Mouse (Mus musculus) embryonic facial prominence, embryonic 15.5 days (tissue): ENCODE measurements around the gene Tnk2. TPM values are rescaled to one million over a fixed set of nuclear protein-coding genes. Genes with fewer than 3 reads are reported as not detected.

ENCODE experiments used
- ATAC-seq: fragments of 200-750 bp; cut with Nextera tagmentation; 2 replicates; pipeline ENCODE4 v1.8.0; 2017; ENCODE audit warnings: low read depth, moderate TSS enrichment; ENCODE audit not compliant: insufficient number of reproducible peaks, low FRiP score, low TSS enrichment
- H3K27ac ChIP-seq: fragments of 300-500 bp; sonication (generic); replicated peaks from 2 replicates; pipeline ENCODE4 v1.5.1; 2015; ENCODE audit warnings: mild to moderate bottlenecking, inconsistent platforms
- H3K27me3 ChIP-seq: fragments of 300-500 bp; sonication (generic); 2 replicates; pipeline ENCODE4 v1.6.1; 2015; ENCODE audit warnings: inconsistent platforms
- H3K36me3 ChIP-seq: fragments of 300-500 bp; sonication (generic); 2 replicates; pipeline ENCODE4 v1.6.1; 2015; ENCODE audit warnings: mild to moderate bottlenecking, inconsistent platforms
- H3K4me1 ChIP-seq: fragments of 300-500 bp; sonication (generic); 2 replicates; pipeline ENCODE4 v1.6.1; 2015; ENCODE audit warnings: inconsistent platforms
- H3K4me2 ChIP-seq: fragments of 300-500 bp; sonication (generic); replicated peaks from 2 replicates; pipeline ENCODE4 v1.6.1; 2015; ENCODE audit warnings: mild to moderate bottlenecking, inconsistent platforms
- H3K4me3 ChIP-seq: fragments of 300-500 bp; sonication (generic); replicated peaks from 2 replicates; pipeline ENCODE4 v1.5.1; 2015; ENCODE audit warnings: mild to moderate bottlenecking, inconsistent platforms
- H3K9ac ChIP-seq: fragments of 300-500 bp; sonication (generic); 2 replicates; pipeline ENCODE4 v1.6.1; 2015; ENCODE audit warnings: inconsistent platforms
- H3K9me3 ChIP-seq: fragments of 300-500 bp; sonication (generic); replicated peaks from 2 replicates; pipeline ENCODE4 v1.6.1; 2016; ENCODE audit warnings: inconsistent platforms
- WGBS: fragments of 180-500 bp; shearing (Covaris S2); methylation state at CpG from one replicate; pipeline ENCODE4 v1.1.7; 2015; 5-methylcytosine and 5-hydroxymethylcytosine counted together
- polyA plus RNA-seq: library from polyadenylated mRNA; unstranded; fragments of >200 nt; fragmentation: Nextera tagmentation; extraction: Ambion mirVana; gene quantifications from 2 replicates; pipeline ENCODE4 v1.2.1, GENCODE M21; 2015

The Tnk2 gene
- polyA plus RNA-seq, 1 experiment from 2014 or later = 16.3 TPM

- H3K4me1 ChIP-seq = peaks cover 9% of the 10 kb centered on the region; the same call in 1 of the 2 replicates
- no peaks in the 10 kb centered on the region for H3K9me3 ChIP-seq
- no peak overlapping the region for H3K4me2 ChIP-seq
- peak overlapping the region; percentile 68; the same call in 1 of the 2 replicates for H3K4me3 ChIP-seq
- H3K27ac ChIP-seq = no peak overlapping the region
- H3K9ac ChIP-seq = no peak overlapping the region
- WGBS = 73% methylated on average over 5 of the region's 5 CpGs
- no peaks in the 10 kb centered on the region for H3K36me3 ChIP-seq
- no peak for ATAC-seq
- no peaks in the 10 kb centered on the region for H3K27me3 ChIP-seq
Observed at GRCm38 (mm10) chr16:32610460-32611255, 33.0 kb upstream of the Tnk2 start.

DNA sequence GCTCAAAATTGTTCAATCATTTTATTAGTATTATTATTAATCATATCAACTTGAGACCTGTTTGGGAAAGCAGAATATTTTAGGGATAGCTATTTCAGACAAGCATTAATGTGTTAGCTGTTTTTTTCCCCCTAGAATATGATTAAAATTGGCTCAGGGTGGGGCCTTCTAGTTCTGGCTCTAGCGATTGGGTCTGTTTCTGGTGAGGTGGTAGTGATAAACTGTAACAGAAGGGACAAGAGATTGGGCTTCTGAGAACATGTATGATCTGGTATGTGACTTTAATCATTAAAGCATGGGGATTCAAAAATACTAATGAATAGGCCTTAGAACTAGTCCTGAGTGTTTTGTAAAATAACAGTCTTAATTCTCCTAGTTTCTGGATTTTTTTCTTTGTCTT is 31.6 kb upstream of the Tnk2 start:
- H3K9ac ChIP-seq = no peak overlapping the region
- H3K36me3 ChIP-seq = 0 out of 2 replicates have a peak, but pooled peaks cover 3% of the 10 kb centered on the region
- no peak overlapping the region for H3K4me2 ChIP-seq
- no peak overlapping the region for H3K27ac ChIP-seq
- peaks cover 9% of the 10 kb centered on the region; the same call in 1 of the 2 replicates for H3K4me1 ChIP-seq
- WGBS = 76% methylated on average over 1 of the region's 1 CpGs
- no peaks in the 10 kb centered on the region for H3K9me3 ChIP-seq
- ATAC-seq = no peak
- H3K27me3 ChIP-seq = no peaks in the 10 kb centered on the region
- no peak overlapping the region for H3K4me3 ChIP-seq

- Histone ChIP-seq H3K36me3 (0 out of 2 replicates have a peak, but pooled peaks cover 3% of the 10 kb centered on the region), H3K9ac (no peak overlapping the region), H3K4me2 (no peak overlapping the region), H3K9me3 (no peaks in the 10 kb centered on the region), H3K4me1 (peaks cover 6% of the 10 kb centered on the region; the same call in 1 of the 2 replicates), H3K4me3 (no peak overlapping the region), H3K27me3 (no peaks in the 10 kb centered on the region), H3K27ac (no peak overlapping the region)
- ATAC-seq = no peak
- WGBS = 76% methylated on average over 3 of the region's 3 CpGs
Observed at GRCm38 (mm10) chr16:32613269-32613834, 30.3 kb upstream of the Tnk2 start.

GRCm38 (mm10) chr16:32614047-32614446 is 29.6 kb upstream of the Tnk2 start:
- Histone ChIP-seq H3K27ac (no peak overlapping the region), H3K4me2 (no peak overlapping the region), H3K27me3 (no peaks in the 10 kb centered on the region), H3K4me1 (peaks cover 6% of the 10 kb centered on the region; the same call in 1 of the 2 replicates), H3K9me3 (no peaks in the 10 kb centered on the region), H3K4me3 (no peak overlapping the region), H3K36me3 (0 out of 2 replicates have a peak, but pooled peaks cover 3% of the 10 kb centered on the region), H3K9ac (no peak overlapping the region)
- ATAC-seq = no peak
- WGBS = 65% methylated on average over 4 of the region's 4 CpGs

GRCm38 (mm10) chr16:32618946-32619345 is 24.7 kb upstream of the Tnk2 start:
- ATAC-seq = no peak
- Histone ChIP-seq H3K4me3 (no peak overlapping the region), H3K36me3 (peaks cover 28% of the 10 kb centered on the region), H3K4me1 (no peaks in the 10 kb centered on the region), H3K9me3 (no peaks in the 10 kb centered on the region), H3K4me2 (no peak overlapping the region), H3K9ac (no peak overlapping the region), H3K27me3 (no peaks in the 10 kb centered on the region), H3K27ac (no peak overlapping the region)
- 98% methylated on average over 1 of the region's 1 CpGs for WGBS

GRCm38 (mm10) chr16:32628140-32628539 is 15.5 kb upstream of the Tnk2 start:
- no peak for ATAC-seq
- Histone ChIP-seq H3K4me2 (no peak overlapping the region), H3K36me3 (peaks cover 42% of the 10 kb centered on the region), H3K9me3 (no peaks in the 10 kb centered on the region), H3K9ac (no peak overlapping the region), H3K4me1 (no peaks in the 10 kb centered on the region), H3K4me3 (no peak overlapping the region), H3K27me3 (no peaks in the 10 kb centered on the region), H3K27ac (no peak overlapping the region)
- 90% methylated on average over 8 of the region's 8 CpGs for WGBS

- H3K27ac ChIP-seq = no peak overlapping the region
- no peaks in the 10 kb centered on the region for H3K9me3 ChIP-seq
- H3K9ac ChIP-seq = no peak overlapping the region
- ATAC-seq = no peak
- H3K4me3 ChIP-seq = no peak overlapping the region
- H3K4me2 ChIP-seq = no peak overlapping the region
- no peaks in the 10 kb centered on the region for H3K27me3 ChIP-seq
- 88% methylated on average over 4 of the region's 4 CpGs for WGBS
- peaks cover 19% of the 10 kb centered on the region for H3K36me3 ChIP-seq
- H3K4me1 ChIP-seq = no peaks in the 10 kb centered on the region
Observed at GRCm38 (mm10) chr16:32632328-32632824, 11.3 kb upstream of the Tnk2 start.

DNA sequence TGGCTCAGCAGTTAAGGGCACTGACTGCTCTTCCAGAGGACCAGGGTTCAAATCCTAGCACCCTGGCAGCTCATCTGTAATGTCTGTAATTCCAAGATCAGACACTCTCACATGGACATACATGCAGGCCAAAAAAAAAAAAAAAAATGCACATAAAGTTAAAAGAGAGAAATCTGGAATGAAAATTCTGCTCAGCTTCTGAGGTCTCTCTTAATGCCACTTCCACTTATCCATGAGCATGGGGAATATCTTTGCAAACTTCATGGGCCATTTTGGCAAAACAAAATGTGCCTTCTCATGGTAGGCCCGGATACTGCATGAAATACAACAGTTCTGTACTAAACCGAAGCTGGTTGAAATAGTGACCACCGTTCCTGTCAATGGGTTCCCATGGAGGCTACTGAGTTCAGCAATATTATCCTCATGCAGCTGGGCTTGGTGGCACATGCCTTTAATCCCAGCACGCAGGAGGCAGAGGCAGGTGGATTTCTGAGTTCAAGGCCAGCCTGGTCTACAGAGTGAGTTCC is 10.1 kb upstream of the Tnk2 start:
- no peaks in the 10 kb centered on the region for H3K9me3 ChIP-seq
- H3K27ac ChIP-seq = no peak overlapping the region
- H3K4me2 ChIP-seq = no peak overlapping the region
- peaks cover 3% of the 10 kb centered on the region; the same call in 1 of the 2 replicates for H3K4me1 ChIP-seq
- no peak overlapping the region for H3K4me3 ChIP-seq
- no peak for ATAC-seq
- no peaks in the 10 kb centered on the region for H3K27me3 ChIP-seq
- H3K36me3 ChIP-seq = peaks cover 13% of the 10 kb centered on the region
- WGBS = 91% methylated on average over 4 of the region's 4 CpGs
- no peak overlapping the region for H3K9ac ChIP-seq

GRCm38 (mm10) chr16:32634183-32634582 is 9.5 kb upstream of the Tnk2 start:
- H3K27me3 ChIP-seq = no peaks in the 10 kb centered on the region
- peaks cover 5% of the 10 kb centered on the region; the same call in 1 of the 2 replicates for H3K4me1 ChIP-seq
- no peaks in the 10 kb centered on the region for H3K9me3 ChIP-seq
- peaks cover 13% of the 10 kb centered on the region for H3K36me3 ChIP-seq
- no peak overlapping the region for H3K9ac ChIP-seq
- H3K4me3 ChIP-seq = no peak overlapping the region
- H3K27ac ChIP-seq = no peak overlapping the region
- no peak for ATAC-seq
- H3K4me2 ChIP-seq = no peak overlapping the region
- 75% methylated on average over 5 of the region's 5 CpGs for WGBS

DNA sequence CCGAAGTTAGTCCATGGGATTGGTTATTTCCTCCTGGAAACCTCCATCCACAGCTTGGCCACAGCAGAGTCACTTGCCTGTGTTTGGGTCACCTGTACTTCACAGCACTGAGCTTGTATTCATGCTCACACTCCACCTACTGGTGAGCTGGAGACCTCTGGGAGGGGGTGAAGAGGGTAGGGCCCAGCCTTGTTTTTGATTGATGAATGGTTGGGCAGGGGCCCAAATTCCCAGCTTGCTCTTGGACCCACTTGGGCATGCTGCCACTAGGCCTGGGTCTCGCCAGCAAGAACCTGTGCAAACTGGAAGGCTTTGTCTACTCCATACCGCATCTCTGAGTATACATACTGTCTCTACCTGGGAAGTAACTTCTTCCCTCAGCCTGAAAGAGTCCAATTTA is 8.4 kb upstream of the Tnk2 start:
- Histone ChIP-seq H3K4me3 (no peak overlapping the region), H3K4me1 (peaks cover 10% of the 10 kb centered on the region; the same call in 1 of the 2 replicates), H3K27ac (no peak overlapping the region), H3K36me3 (peaks cover 8% of the 10 kb centered on the region), H3K27me3 (no peaks in the 10 kb centered on the region), H3K9me3 (no peaks in the 10 kb centered on the region), H3K9ac (no peak overlapping the region), H3K4me2 (no peak overlapping the region)
- WGBS = 65% methylated on average over 3 of the region's 3 CpGs
- ATAC-seq = no peak

DNA sequence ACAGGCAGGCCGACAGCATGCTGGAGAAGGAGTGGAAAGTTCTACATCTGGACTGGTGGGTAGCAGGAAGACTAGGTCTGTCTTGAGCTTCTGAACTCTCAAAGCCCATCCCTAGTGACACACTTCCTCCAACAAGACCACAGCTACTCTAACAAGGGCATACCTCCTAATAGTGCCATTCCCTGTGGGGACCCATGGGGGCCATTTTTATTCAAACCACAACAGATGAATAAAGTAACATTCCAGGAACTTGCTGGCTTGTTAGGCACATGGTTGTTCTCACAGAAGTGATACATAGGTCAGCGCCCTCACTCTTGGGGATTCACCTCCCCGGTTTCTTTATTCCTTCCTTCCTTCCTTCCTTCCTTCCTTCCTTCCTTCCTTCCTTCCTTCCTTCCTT is 7.3 kb upstream of the Tnk2 start:
- no peak overlapping the region for H3K4me2 ChIP-seq
- peaks cover 10% of the 10 kb centered on the region; the same call in 1 of the 2 replicates for H3K4me1 ChIP-seq
- WGBS = 85% methylated on average over 3 of the region's 3 CpGs
- no peak overlapping the region for H3K27ac ChIP-seq
- H3K4me3 ChIP-seq = no peak overlapping the region
- ATAC-seq = no peak
- H3K9ac ChIP-seq = no peak overlapping the region
- H3K36me3 ChIP-seq = 0 out of 2 replicates have a peak, but pooled peaks cover 4% of the 10 kb centered on the region
- no peaks in the 10 kb centered on the region for H3K9me3 ChIP-seq
- no peaks in the 10 kb centered on the region for H3K27me3 ChIP-seq
